Mouse (Mus musculus): ENCODE results near the gene Ccnl1. TPM values are rescaled to one million over a fixed set of nuclear protein-coding genes. Genes with fewer than 3 reads are reported as not detected.
A peak's percentile ranks its signal among the peaks of the same experiment; 100 is the strongest.

Gene Ccnl1
- polyA plus RNA-seq, 1 experiment: 65.2 TPM

GRCm38 (mm10) chr3:65960291-65960945, 2.4 kb upstream of the Ccnl1 start:
- no peak overlapping the region for H3K27ac ChIP-seq (ENCODE audit: insufficient read depth, low read length)
- H3K4me1 ChIP-seq (ENCODE audit: control insufficient read depth, insufficient read depth, low read length): peaks cover 7% of the 10 kb centered on the region; the same call in 1 of the 2 replicates
- no peak for TF ChIP-seq POLR2A (IDR thresholded peaks at IDR 0.05; ENCODE audit: extremely low read depth, insufficient read depth, low read length)
- no peak for TF ChIP-seq CTCF (IDR thresholded peaks at IDR 0.05; ENCODE audit: extremely low read depth, insufficient read depth, low read length)

GRCm38 (mm10) chr3:65959416-65960001, 1.5 kb upstream of the Ccnl1 start:
- Histone ChIP-seq H3K4me1 (ENCODE audit: control insufficient read depth, insufficient read depth, low read length) (peaks cover 10% of the 10 kb centered on the region; the same call in 1 of the 2 replicates), H3K4me3 (ENCODE audit: insufficient read depth, low read length) (no peak overlapping the region; the same call in 1 of the 2 replicates), H3K27ac (ENCODE audit: insufficient read depth, low read length) (no peak overlapping the region)
- no peak for TF ChIP-seq CTCF (IDR thresholded peaks at IDR 0.05; ENCODE audit: extremely low read depth, insufficient read depth, low read length)
- no peak for TF ChIP-seq POLR2A (IDR thresholded peaks at IDR 0.05; ENCODE audit: extremely low read depth, insufficient read depth, low read length)

More at GRCm38 (mm10) chr3:65960291-65960945, 2.4 kb upstream of the Ccnl1 start:
- no peak overlapping the region for H3K4me3 ChIP-seq (ENCODE audit: insufficient read depth, low read length)

- Histone ChIP-seq H3K4me3 (ENCODE audit: insufficient read depth, low read length) (peak overlapping the region; percentile 57), H3K27ac (ENCODE audit: insufficient read depth, low read length) (no peak overlapping the region; the same call in 1 of the 2 replicates), H3K4me1 (ENCODE audit: control insufficient read depth, insufficient read depth, low read length) (peaks cover 12% of the 10 kb centered on the region; the same call in 1 of the 2 replicates)
- TF ChIP-seq POLR2A (IDR thresholded peaks at IDR 0.05; ENCODE audit: extremely low read depth, insufficient read depth, low read length) (no peak), CTCF (IDR thresholded peaks at IDR 0.05; ENCODE audit: extremely low read depth, insufficient read depth, low read length) (no peak)
Observed at GRCm38 (mm10) chr3:65958840-65959185, 764 bp upstream of the Ccnl1 start.

- Histone ChIP-seq H3K4me1 (ENCODE audit: control insufficient read depth, insufficient read depth, low read length) (peaks cover 12% of the 10 kb centered on the region; the same call in 1 of the 2 replicates), H3K4me3 (ENCODE audit: insufficient read depth, low read length) (peak overlapping the region; percentile 57), H3K27ac (ENCODE audit: insufficient read depth, low read length) (peak overlapping the region; percentile 99)
- TF ChIP-seq POLR2A (IDR thresholded peaks at IDR 0.05; ENCODE audit: extremely low read depth, insufficient read depth, low read length) (no peak), CTCF (IDR thresholded peaks at IDR 0.05; ENCODE audit: extremely low read depth, insufficient read depth, low read length) (no peak)
Observed at GRCm38 (mm10) chr3:65957271-65958101, 563 bp downstream of the Ccnl1 start.

- H3K4me1 ChIP-seq (ENCODE audit: control insufficient read depth, insufficient read depth, low read length): peaks cover 13% of the 10 kb centered on the region; the same call in 1 of the 2 replicates
- no peak overlapping the region for H3K4me3 ChIP-seq (ENCODE audit: insufficient read depth, low read length)
Observed at GRCm38 (mm10) chr3:65954499-65955391, 3.3 kb downstream of the Ccnl1 start.

GRCm38 (mm10) chr3:65950831-65951365, 7.2 kb downstream of the Ccnl1 start:
- Histone ChIP-seq H3K27ac (ENCODE audit: insufficient read depth, low read length) (no peak overlapping the region), H3K4me1 (ENCODE audit: control insufficient read depth, insufficient read depth, low read length) (peaks cover 6% of the 10 kb centered on the region; the same call in 1 of the 2 replicates), H3K4me3 (ENCODE audit: insufficient read depth, low read length) (no peak overlapping the region)
- no peak for TF ChIP-seq CTCF (IDR thresholded peaks at IDR 0.05; ENCODE audit: extremely low read depth, insufficient read depth, low read length)
- no peak for TF ChIP-seq POLR2A (IDR thresholded peaks at IDR 0.05; ENCODE audit: extremely low read depth, insufficient read depth, low read length)

More at GRCm38 (mm10) chr3:65954499-65955391, 3.3 kb downstream of the Ccnl1 start:
- TF ChIP-seq POLR2A (IDR thresholded peaks at IDR 0.05; ENCODE audit: extremely low read depth, insufficient read depth, low read length) (no peak), CTCF (IDR thresholded peaks at IDR 0.05; ENCODE audit: extremely low read depth, insufficient read depth, low read length) (no peak)
- no peak overlapping the region for H3K27ac ChIP-seq (ENCODE audit: insufficient read depth, low read length)

GRCm38 (mm10) chr3:65950304-65950703, 7.7 kb downstream of the Ccnl1 start:
- no peak overlapping the region for H3K4me3 ChIP-seq (ENCODE audit: insufficient read depth, low read length)
- peaks cover 6% of the 10 kb centered on the region; the same call in 1 of the 2 replicates for H3K4me1 ChIP-seq (ENCODE audit: control insufficient read depth, insufficient read depth, low read length)
- H3K27ac ChIP-seq (ENCODE audit: insufficient read depth, low read length): no peak overlapping the region
- TF ChIP-seq POLR2A (IDR thresholded peaks at IDR 0.05; ENCODE audit: extremely low read depth, insufficient read depth, low read length) (no peak), CTCF (IDR thresholded peaks at IDR 0.05; ENCODE audit: extremely low read depth, insufficient read depth, low read length) (no peak)

- H3K4me1 ChIP-seq (ENCODE audit: control insufficient read depth, insufficient read depth, low read length): no peaks in the 10 kb centered on the region
- TF ChIP-seq CTCF (IDR thresholded peaks at IDR 0.05; ENCODE audit: extremely low read depth, insufficient read depth, low read length) (no peak), POLR2A (IDR thresholded peaks at IDR 0.05; ENCODE audit: extremely low read depth, insufficient read depth, low read length) (no peak)
- H3K4me3 ChIP-seq (ENCODE audit: insufficient read depth, low read length): no peak overlapping the region
- H3K27ac ChIP-seq (ENCODE audit: insufficient read depth, low read length): no peak overlapping the region
Observed at GRCm38 (mm10) chr3:65945277-65945932, 12.6 kb downstream of the Ccnl1 start.

Measured in cortical plate, adult 2 months (tissue).